Mouse (Mus musculus): ENCODE results near the gene Cfap77. TPM values are rescaled to one million over a fixed set of nuclear protein-coding genes. Genes with fewer than 3 reads are reported as not detected.

Gene Cfap77
- polyA plus RNA-seq, 1 experiment from 2014 or later: 0.20 TPM

- no peak overlapping the region for H3K9ac ChIP-seq (replicated peaks; ENCODE audit: low read depth, low read length)
- H3K4me1 ChIP-seq (ENCODE audit: control insufficient read depth, insufficient read depth, low read length): peaks cover 9% of the 10 kb centered on the region
- H3K4me3 ChIP-seq (ENCODE audit: low read depth, low read length): no peak overlapping the region
- no peaks in the 10 kb centered on the region; the same call in 1 of the 2 replicates for H3K27me3 ChIP-seq (ENCODE audit: control insufficient read depth, insufficient read depth, low read length)
- 35% methylated on average over 6 of the region's 6 CpGs for WGBS
- no peak for ATAC-seq (ENCODE audit: low read depth)
- H3K27ac ChIP-seq (ENCODE audit: low read depth, low read length): no peak overlapping the region
- H3K9me3 ChIP-seq (ENCODE audit: control insufficient read depth, low read length): no peaks in the 10 kb centered on the region
- no peak overlapping the region for H3K4me2 ChIP-seq (ENCODE audit: low read depth, low read length)
- H3K36me3 ChIP-seq (ENCODE audit: control insufficient read depth, insufficient read depth, low read length): no peaks in the 10 kb centered on the region
Observed at GRCm38 (mm10) chr2:28945388-28945787, 109.5 kb downstream of the Cfap77 start.

GRCm38 (mm10) chr2:28943666-28944516, 111.0 kb downstream of the Cfap77 start:
- H3K4me2 ChIP-seq (ENCODE audit: low read depth, low read length): no peak overlapping the region; the same call in 1 of the 2 replicates
- H3K4me3 ChIP-seq (ENCODE audit: low read depth, low read length): no peak overlapping the region
- ATAC-seq (ENCODE audit: low read depth): 0 out of 2 replicates have a peak, but pooled peaks have one; percentile 34
- H3K4me1 ChIP-seq (ENCODE audit: control insufficient read depth, insufficient read depth, low read length): peaks cover 9% of the 10 kb centered on the region
- no peak overlapping the region for H3K27ac ChIP-seq (ENCODE audit: low read depth, low read length)
- H3K9ac ChIP-seq (replicated peaks; ENCODE audit: low read depth, low read length): no peak overlapping the region
- WGBS: 13% methylated on average over 30 of the region's 30 CpGs
- H3K9me3 ChIP-seq (ENCODE audit: control insufficient read depth, low read length): no peaks in the 10 kb centered on the region
- no peaks in the 10 kb centered on the region for H3K36me3 ChIP-seq (ENCODE audit: control insufficient read depth, insufficient read depth, low read length)
- no peaks in the 10 kb centered on the region; the same call in 1 of the 2 replicates for H3K27me3 ChIP-seq (ENCODE audit: control insufficient read depth, insufficient read depth, low read length)

- 84% methylated on average over 7 of the region's 7 CpGs for WGBS
Observed at GRCm38 (mm10) chr2:28938997-28939396, 115.9 kb downstream of the Cfap77 start.

GRCm38 (mm10) chr2:28930571-28930970, 124.3 kb downstream of the Cfap77 start:
- H3K36me3 ChIP-seq (ENCODE audit: control insufficient read depth, insufficient read depth, low read length): no peaks in the 10 kb centered on the region
- WGBS: 90% methylated on average over 3 of the region's 3 CpGs
- H3K4me2 ChIP-seq (ENCODE audit: low read depth, low read length): no peak overlapping the region
- no peaks in the 10 kb centered on the region for H3K9me3 ChIP-seq (ENCODE audit: control insufficient read depth, low read length)
- no peak for ATAC-seq (ENCODE audit: low read depth)
- no peaks in the 10 kb centered on the region for H3K27me3 ChIP-seq (ENCODE audit: control insufficient read depth, insufficient read depth, low read length)
- no peak overlapping the region for H3K9ac ChIP-seq (replicated peaks; ENCODE audit: low read depth, low read length)
- no peak overlapping the region for H3K27ac ChIP-seq (ENCODE audit: low read depth, low read length)
- no peak overlapping the region for H3K4me3 ChIP-seq (ENCODE audit: low read depth, low read length)
- no peaks in the 10 kb centered on the region for H3K4me1 ChIP-seq (ENCODE audit: control insufficient read depth, insufficient read depth, low read length)

More at GRCm38 (mm10) chr2:28938997-28939396, 115.9 kb downstream of the Cfap77 start:
- Histone ChIP-seq H3K27ac (ENCODE audit: low read depth, low read length) (no peak overlapping the region), H3K9me3 (ENCODE audit: control insufficient read depth, low read length) (no peaks in the 10 kb centered on the region), H3K9ac (replicated peaks; ENCODE audit: low read depth, low read length) (no peak overlapping the region), H3K27me3 (ENCODE audit: control insufficient read depth, insufficient read depth, low read length) (no peaks in the 10 kb centered on the region), H3K4me3 (ENCODE audit: low read depth, low read length) (no peak overlapping the region), H3K36me3 (ENCODE audit: control insufficient read depth, insufficient read depth, low read length) (no peaks in the 10 kb centered on the region), H3K4me1 (ENCODE audit: control insufficient read depth, insufficient read depth, low read length) (peaks cover 5% of the 10 kb centered on the region), H3K4me2 (ENCODE audit: low read depth, low read length) (no peak overlapping the region)
- no peak for ATAC-seq (ENCODE audit: low read depth)

GRCm38 (mm10) chr2:28923912-28924311, 131.0 kb downstream of the Cfap77 start:
- H3K4me1 ChIP-seq (ENCODE audit: control insufficient read depth, insufficient read depth, low read length): no peaks in the 10 kb centered on the region
- under 1% methylated on average over 4 of the region's 4 CpGs for WGBS
- no peak overlapping the region for H3K27ac ChIP-seq (ENCODE audit: low read depth, low read length)
- ATAC-seq (ENCODE audit: low read depth): peak; percentile 84
- peaks cover 29% of the 10 kb centered on the region for H3K27me3 ChIP-seq (ENCODE audit: control insufficient read depth, insufficient read depth, low read length)
- H3K36me3 ChIP-seq (ENCODE audit: control insufficient read depth, insufficient read depth, low read length): no peaks in the 10 kb centered on the region
- H3K9me3 ChIP-seq (ENCODE audit: control insufficient read depth, low read length): no peaks in the 10 kb centered on the region
- no peak overlapping the region for H3K4me3 ChIP-seq (ENCODE audit: low read depth, low read length)
- H3K9ac ChIP-seq (replicated peaks; ENCODE audit: low read depth, low read length): no peak overlapping the region
- no peak overlapping the region for H3K4me2 ChIP-seq (ENCODE audit: low read depth, low read length)

- H3K9ac ChIP-seq (replicated peaks; ENCODE audit: low read depth, low read length): no peak overlapping the region
- no peak overlapping the region for H3K27ac ChIP-seq (ENCODE audit: low read depth, low read length)
- H3K4me1 ChIP-seq (ENCODE audit: control insufficient read depth, insufficient read depth, low read length): no peaks in the 10 kb centered on the region
- 0% methylated on average over 4 of the region's 4 CpGs for WGBS
- H3K36me3 ChIP-seq (ENCODE audit: control insufficient read depth, insufficient read depth, low read length): no peaks in the 10 kb centered on the region
- no peak for ATAC-seq (ENCODE audit: low read depth)
- H3K27me3 ChIP-seq (ENCODE audit: control insufficient read depth, insufficient read depth, low read length): peaks cover 62% of the 10 kb centered on the region
- H3K4me2 ChIP-seq (ENCODE audit: low read depth, low read length): no peak overlapping the region
- no peaks in the 10 kb centered on the region for H3K9me3 ChIP-seq (ENCODE audit: control insufficient read depth, low read length)
- H3K4me3 ChIP-seq (ENCODE audit: low read depth, low read length): no peak overlapping the region
Observed at GRCm38 (mm10) chr2:28919001-28919400, 135.9 kb downstream of the Cfap77 start.

- H3K27me3 ChIP-seq (ENCODE audit: control insufficient read depth, insufficient read depth, low read length): peaks cover 64% of the 10 kb centered on the region
- H3K9ac ChIP-seq (replicated peaks; ENCODE audit: low read depth, low read length): no peak overlapping the region; the same call in 1 of the 2 replicates
- under 1% methylated on average over 59 of the region's 73 CpGs for WGBS
- peak overlapping the region; percentile 24; the same call in 1 of the 2 replicates for H3K4me2 ChIP-seq (ENCODE audit: low read depth, low read length)
- no peak for ATAC-seq (ENCODE audit: low read depth)
- no peak overlapping the region for H3K27ac ChIP-seq (ENCODE audit: low read depth, low read length)
- H3K36me3 ChIP-seq (ENCODE audit: control insufficient read depth, insufficient read depth, low read length): no peaks in the 10 kb centered on the region
- peak overlapping the region; percentile 10; the same call in 1 of the 2 replicates for H3K4me3 ChIP-seq (ENCODE audit: low read depth, low read length)
- H3K4me1 ChIP-seq (ENCODE audit: control insufficient read depth, insufficient read depth, low read length): no peaks in the 10 kb centered on the region
- no peaks in the 10 kb centered on the region for H3K9me3 ChIP-seq (ENCODE audit: control insufficient read depth, low read length)
Observed at GRCm38 (mm10) chr2:28917518-28918361, 137.1 kb downstream of the Cfap77 start.

GRCm38 (mm10) chr2:28917156-28917517, 137.7 kb downstream of the Cfap77 start:
- Histone ChIP-seq H3K4me1 (ENCODE audit: control insufficient read depth, insufficient read depth, low read length) (no peaks in the 10 kb centered on the region), H3K36me3 (ENCODE audit: control insufficient read depth, insufficient read depth, low read length) (no peaks in the 10 kb centered on the region), H3K27ac (ENCODE audit: low read depth, low read length) (no peak overlapping the region), H3K4me2 (ENCODE audit: low read depth, low read length) (no peak overlapping the region; the same call in 1 of the 2 replicates), H3K4me3 (ENCODE audit: low read depth, low read length) (peak overlapping the region; percentile 10; the same call in 1 of the 2 replicates), H3K27me3 (ENCODE audit: control insufficient read depth, insufficient read depth, low read length) (peaks cover 60% of the 10 kb centered on the region), H3K9ac (replicated peaks; ENCODE audit: low read depth, low read length) (no peak overlapping the region), H3K9me3 (ENCODE audit: control insufficient read depth, low read length) (no peaks in the 10 kb centered on the region)
- ATAC-seq (ENCODE audit: low read depth): no peak
- WGBS: 4% methylated on average over 11 of the region's 11 CpGs

Measured in neural tube, embryonic 14.5 days (tissue).